ENCODE assay signal across 8 mouse cellular contexts in the genomic region with DNA sequence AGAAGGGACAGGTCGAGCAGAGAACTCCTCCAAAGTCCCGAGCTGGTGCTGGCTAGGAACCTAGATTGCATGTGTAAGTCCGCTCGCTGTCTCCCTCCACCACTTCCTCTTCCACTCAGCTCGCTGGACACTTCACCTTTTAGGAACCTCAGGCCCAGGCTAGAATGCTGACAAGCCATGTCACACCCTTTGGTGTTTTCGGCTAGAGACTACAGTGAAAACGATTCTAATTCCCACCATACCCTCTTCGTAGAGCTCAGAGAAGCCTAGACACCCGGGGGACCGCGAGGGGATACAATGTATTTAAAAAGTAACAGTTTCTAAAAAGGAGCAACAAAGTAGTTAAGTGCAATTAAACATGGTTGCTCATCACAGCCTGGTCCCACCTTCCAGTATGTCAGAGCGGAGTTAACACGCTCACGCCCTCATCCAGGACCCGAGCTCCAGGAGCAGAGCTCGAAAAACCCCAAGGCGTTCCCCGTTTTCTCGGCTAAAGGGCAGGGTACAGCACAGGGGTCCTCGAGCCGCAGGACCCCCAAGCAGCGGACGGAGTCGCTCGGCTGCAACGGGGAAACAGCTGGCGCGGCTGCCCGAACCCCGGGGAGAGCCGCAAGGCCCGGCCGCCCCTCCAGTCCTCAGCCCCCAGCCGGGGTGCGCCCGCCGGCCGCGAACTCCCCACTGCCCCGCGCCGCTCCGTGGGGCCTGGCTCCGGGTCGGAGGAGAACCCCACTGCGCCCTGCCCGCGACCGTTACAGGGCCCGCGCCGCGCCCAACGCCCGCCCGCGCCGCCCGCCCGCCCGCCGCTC. TPM values are rescaled to one million over a fixed set of nuclear protein-coding genes. Genes with fewer than 3 reads are reported as not detected.
A peak's percentile ranks its signal among the peaks of the same experiment; 100 is the strongest.
DNase-seq lines count a peak whose midpoint lies in the region; ATAC-seq lines count a peak whose summit lies in the region.

No protein-coding gene starts in this region.

- peak; percentile 66 for ATAC-seq in intestine, embryonic 14.5 days (replicated peaks; ENCODE audit: low FRiP score, low TSS enrichment, low read depth)
- ATAC-seq in liver, embryonic 15.5 days (ENCODE audit: insufficient read depth): peak; percentile 71

- peak overlapping the region; percentile 91 for H3K9ac ChIP-seq in intestine, embryonic 14.5 days (ENCODE audit: low read length)
- peak overlapping the region; percentile 96 for H3K9ac ChIP-seq in liver, embryonic 15.5 days

- H3K4me2 ChIP-seq in intestine, embryonic 14.5 days (ENCODE audit: low read length): peak overlapping the region; percentile 73
- H3K4me2 ChIP-seq in liver, embryonic 15.5 days: peak overlapping the region; percentile 71

- no peaks in the 10 kb centered on the region for H3K27me3 ChIP-seq in erythroblast, embryonic 14.5 days (ENCODE audit: control insufficient read depth)
- no peaks in the 10 kb centered on the region for H3K27me3 ChIP-seq in intestine, embryonic 14.5 days (replicated peaks; ENCODE audit: control insufficient read depth, insufficient read depth, low read length)
- no peaks in the 10 kb centered on the region for H3K27me3 ChIP-seq in liver, embryonic 15.5 days

- DNase-seq in kidney, adult 11 months: peak; percentile 21
- DNase-seq in kidney, adult 8-10 months: no peak
- DNase-seq in NIH3T3 (ENCODE audit: low read depth): peak; percentile 32
- DNase-seq in intestine, embryonic 14.5 days (ENCODE audit: low spot score): peak; percentile 72
- DNase-seq in natural killer cell, adult 2 months (ENCODE audit: low spot score in 2 of 2): peak; percentile 19 to 25
- no peak for DNase-seq in thymus, postnatal 4 days

- under 1% methylated on average over 60 of the region's 62 CpGs for WGBS in intestine, embryonic 14.5 days
- WGBS in liver, embryonic 15.5 days (ENCODE audit: insufficient replicate concordance): under 1% methylated on average over 62 of the region's 62 CpGs

- peak overlapping the region; percentile 100 for H3K4me3 ChIP-seq in erythroblast, embryonic 14.5 days (replicated peaks)
- peak overlapping the region; percentile 95 for H3K4me3 ChIP-seq in intestine, embryonic 14.5 days (ENCODE audit: low read depth, low read length)
- peak overlapping the region; percentile 88 for H3K4me3 ChIP-seq in liver, embryonic 15.5 days (replicated peaks)

- H3K4me1 ChIP-seq in erythroblast, embryonic 14.5 days (ENCODE audit: control insufficient read depth): peaks cover 43% of the 10 kb centered on the region
- H3K4me1 ChIP-seq in intestine, embryonic 14.5 days (replicated peaks; ENCODE audit: control insufficient read depth, insufficient read depth, low read length): peaks cover 9% of the 10 kb centered on the region
- peaks cover 37% of the 10 kb centered on the region for H3K4me1 ChIP-seq in liver, embryonic 15.5 days (replicated peaks)

- H3K27ac ChIP-seq in intestine, embryonic 14.5 days (ENCODE audit: low read depth): peak overlapping the region; percentile 79
- H3K27ac ChIP-seq in liver, embryonic 15.5 days (replicated peaks): peak overlapping the region; percentile 94

- no peaks in the 10 kb centered on the region for H3K9me3 ChIP-seq in erythroblast, embryonic 14.5 days (ENCODE audit: control insufficient read depth, low read length)
- H3K9me3 ChIP-seq in intestine, embryonic 14.5 days (ENCODE audit: control insufficient read depth, low read length): no peaks in the 10 kb centered on the region
- H3K9me3 ChIP-seq in liver, embryonic 15.5 days (replicated peaks): no peaks in the 10 kb centered on the region

- peaks cover 33% of the 10 kb centered on the region for H3K36me3 ChIP-seq in erythroblast, embryonic 14.5 days (ENCODE audit: control insufficient read depth)
- no peaks in the 10 kb centered on the region; the same call in 1 of the 2 replicates for H3K36me3 ChIP-seq in intestine, embryonic 14.5 days (ENCODE audit: control insufficient read depth, insufficient read depth, low read length)
- H3K36me3 ChIP-seq in liver, embryonic 15.5 days (replicated peaks): peaks cover 21% of the 10 kb centered on the region

RNA-seq across cellular contexts. Expression of a gene that starts 0.6 kb away (rescaled TPM):
- polyA plus RNA-seq in erythroblast, embryonic 14.5 days (2012): 0.98 and 1.5 TPM in 2 replicates
- polyA plus RNA-seq in intestine, embryonic 14.5 days (2014; fragmentation: Nextera tagmentation; extraction: Ambion mirVana): 42.3 and 44.0 TPM in 2 replicates
- 27.0 and 29.6 TPM in 2 replicates for polyA plus RNA-seq in liver, embryonic 15.5 days (2015; fragmentation: Nextera tagmentation; extraction: Ambion mirVana)

RNA-seq across cellular contexts. Expression of a gene that starts 32.3 kb away (rescaled TPM):
- 148 and 157 TPM in 2 replicates for polyA plus RNA-seq in erythroblast, embryonic 14.5 days (2012)
- 575 and 596 TPM in 2 replicates for polyA plus RNA-seq in intestine, embryonic 14.5 days (2014; fragmentation: Nextera tagmentation; extraction: Ambion mirVana)
- 212 and 240 TPM in 2 replicates for polyA plus RNA-seq in liver, embryonic 15.5 days (2015; fragmentation: Nextera tagmentation; extraction: Ambion mirVana)

RNA-seq across cellular contexts. Expression of a gene that starts 33.9 kb away (rescaled TPM):
- 16.8 and 28.3 TPM in 2 replicates for polyA plus RNA-seq in erythroblast, embryonic 14.5 days (2012)
- 46.5 and 50.1 TPM in 2 replicates for polyA plus RNA-seq in intestine, embryonic 14.5 days (2014; fragmentation: Nextera tagmentation; extraction: Ambion mirVana)
- polyA plus RNA-seq in liver, embryonic 15.5 days (2015; fragmentation: Nextera tagmentation; extraction: Ambion mirVana): 73.9 and 81.7 TPM in 2 replicates

RNA-seq across cellular contexts. Expression of a gene that starts 48.5 kb away (rescaled TPM):
- polyA plus RNA-seq in erythroblast, embryonic 14.5 days (2012): 13.4 and 14.0 TPM in 2 replicates
- 109 and 111 TPM in 2 replicates for polyA plus RNA-seq in intestine, embryonic 14.5 days (2014; fragmentation: Nextera tagmentation; extraction: Ambion mirVana)
- polyA plus RNA-seq in liver, embryonic 15.5 days (2015; fragmentation: Nextera tagmentation; extraction: Ambion mirVana): 40.4 and 49.5 TPM in 2 replicates

RNA-seq across cellular contexts. Expression of a gene that starts 57.4 kb away (rescaled TPM):
- polyA plus RNA-seq in erythroblast, embryonic 14.5 days (2012): 3.9 and 5.3 TPM in 2 replicates
- polyA plus RNA-seq in intestine, embryonic 14.5 days (2014; fragmentation: Nextera tagmentation; extraction: Ambion mirVana): 50.1 and 62.2 TPM in 2 replicates
- 38.6 and 46.9 TPM in 2 replicates for polyA plus RNA-seq in liver, embryonic 15.5 days (2015; fragmentation: Nextera tagmentation; extraction: Ambion mirVana)

Comparison
In these comparisons a context has a peak if more than half of its experiments do, and no peak if none do; other contexts are left out.
1. DNase-seq: peak in kidney, adult 11 months (single experiment), NIH3T3 (single experiment), intestine, embryonic 14.5 days (single experiment) and natural killer cell, adult 2 months (2 of 2); none in kidney, adult 8-10 months (0 of 2) and thymus, postnatal 4 days (single experiment).
2. RNA of a gene that starts 0.6 kb away (polyA plus RNA-seq): 42.3 to 44.0 TPM in intestine, embryonic 14.5 days and 27.0 to 29.6 TPM in liver, embryonic 15.5 days; 0.98 to 1.5 TPM in erythroblast, embryonic 14.5 days; every median in the first group is over 10 times any median in the second.
3. Peak in every context shown above with its lines, with median percentiles within 50 percentile points of each other: H3K4me3 ChIP-seq.